Mouse (Mus musculus) right cerebral cortex, postnatal 36 days (tissue): ENCODE results near the gene Efhd1.

ENCODE experiments used
- DNase-seq, 2 experiments: peaks; one replicate each; pipeline ENCODE4 v3.0.0; 2022; ENCODE audit warnings: low spot score in 2 of 2, mixed read lengths in 1 of 2

Gene Efhd1

DNA sequence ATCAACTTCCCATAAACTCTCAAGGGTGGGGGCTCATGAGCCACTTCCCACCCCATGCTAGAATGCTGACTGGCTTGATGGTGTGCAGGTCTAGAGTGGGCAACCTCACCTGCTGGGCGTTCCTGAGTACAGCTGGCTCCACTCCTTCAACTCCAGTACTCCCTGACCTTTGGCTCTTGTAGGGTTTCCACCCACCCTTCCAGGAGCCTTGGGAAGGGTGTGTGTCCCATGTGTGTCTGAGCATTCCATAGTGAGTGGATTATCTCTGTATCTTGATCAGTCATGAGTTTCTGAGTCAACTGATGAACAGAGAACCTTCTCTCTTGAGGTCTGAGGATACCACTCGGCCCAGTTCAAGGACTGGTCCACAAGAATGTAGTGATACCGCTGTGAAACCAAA, 44.8 kb downstream of the Efhd1 start:
- DNase-seq: no peak

DNA sequence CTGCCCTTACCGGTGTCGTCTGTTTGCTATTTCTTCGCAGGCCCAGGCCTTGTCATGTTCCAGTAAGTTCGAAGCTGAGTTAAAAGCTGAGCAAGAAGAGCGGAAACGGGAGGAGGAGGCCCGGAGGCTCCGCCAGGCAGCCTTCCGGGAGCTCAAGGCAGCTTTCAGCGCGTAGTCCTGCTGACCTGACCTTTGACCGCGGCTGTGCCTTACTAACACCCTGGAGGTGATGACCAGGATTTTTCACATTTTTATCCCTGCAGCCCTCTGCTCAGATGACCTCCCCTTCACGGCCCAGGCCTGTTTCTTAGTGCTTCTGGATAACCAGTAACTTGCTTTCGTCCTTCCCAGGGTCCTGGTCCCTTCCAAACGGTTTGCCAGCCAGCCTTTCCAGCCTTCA, 45.5 kb downstream of the Efhd1 start:
- no peak for DNase-seq

DNA sequence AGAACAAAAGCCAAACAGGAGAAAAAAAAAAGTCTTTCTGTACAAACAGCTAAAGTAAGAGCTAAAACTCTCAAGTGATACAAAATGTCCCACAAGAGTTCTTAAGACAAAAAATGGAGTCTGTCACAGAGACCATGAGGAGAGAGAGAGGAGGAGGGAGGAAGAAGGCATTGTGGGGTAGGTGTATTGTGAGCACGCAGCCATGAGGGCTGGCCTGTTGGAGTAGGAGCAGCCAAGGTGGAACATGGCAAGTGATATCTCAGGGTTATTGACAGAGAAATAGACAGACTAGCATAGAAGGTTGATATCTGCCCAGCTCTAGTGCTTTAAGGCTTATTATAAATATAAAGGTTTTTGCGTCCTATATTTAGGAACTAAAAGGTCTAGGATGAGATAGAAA, 48.5 kb downstream of the Efhd1 start:
- DNase-seq: no peak

DNA sequence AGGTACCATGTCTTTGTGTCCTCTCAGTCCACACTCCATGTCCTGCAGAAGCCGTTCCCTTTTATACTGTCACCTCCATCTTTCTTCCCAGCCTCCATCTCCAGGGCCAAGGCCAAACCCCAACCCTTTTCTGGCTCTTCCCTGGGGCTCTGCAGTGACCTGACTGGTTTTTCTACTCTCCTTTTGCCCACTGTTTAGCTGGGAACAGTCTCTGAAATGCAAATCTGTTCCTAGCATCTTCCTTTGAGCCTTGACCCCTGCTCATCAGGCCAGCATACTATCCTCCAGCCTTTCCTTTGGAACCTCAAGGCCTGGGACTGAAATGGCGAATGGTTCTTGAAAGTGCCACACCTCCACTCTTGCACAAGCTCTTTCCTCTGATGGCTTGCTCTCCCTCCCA, 49.0 kb downstream of the Efhd1 start:
- DNase-seq: no peak

DNA sequence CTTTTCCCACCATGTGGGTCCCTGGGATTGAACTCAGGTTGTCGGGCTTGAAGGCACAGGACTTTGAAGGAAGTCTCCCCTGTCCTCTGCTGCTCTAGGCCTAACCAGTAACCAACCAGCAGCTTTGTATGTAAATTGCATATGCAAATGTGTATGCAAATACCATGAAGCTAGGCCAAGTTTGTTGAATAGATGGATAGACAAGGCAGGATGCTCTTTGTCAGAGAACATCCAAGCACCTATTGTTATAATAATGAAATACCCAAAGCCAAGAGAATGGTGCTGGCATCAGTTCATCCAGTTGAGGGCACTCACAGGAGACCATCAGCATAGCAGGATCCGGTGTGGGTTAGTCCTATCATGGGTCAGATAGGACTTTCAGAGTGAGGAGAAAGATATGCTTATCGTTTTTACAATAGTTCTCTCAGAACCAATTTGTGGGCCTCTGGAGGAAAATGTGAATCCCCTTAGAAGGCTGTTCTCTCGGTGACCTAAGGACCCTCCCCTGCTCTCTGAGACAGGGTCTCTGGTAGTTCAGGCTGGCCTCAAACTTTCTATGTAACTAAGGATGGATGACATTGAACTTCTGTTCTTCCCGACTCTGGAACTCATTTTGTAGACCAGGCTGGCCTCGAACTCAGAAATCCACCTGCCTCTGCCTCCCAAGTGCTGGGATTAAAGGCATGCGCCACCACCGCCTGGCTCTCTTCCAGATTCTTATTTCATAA, 49.8 kb downstream of the Efhd1 start:
- no peak for DNase-seq

DNA sequence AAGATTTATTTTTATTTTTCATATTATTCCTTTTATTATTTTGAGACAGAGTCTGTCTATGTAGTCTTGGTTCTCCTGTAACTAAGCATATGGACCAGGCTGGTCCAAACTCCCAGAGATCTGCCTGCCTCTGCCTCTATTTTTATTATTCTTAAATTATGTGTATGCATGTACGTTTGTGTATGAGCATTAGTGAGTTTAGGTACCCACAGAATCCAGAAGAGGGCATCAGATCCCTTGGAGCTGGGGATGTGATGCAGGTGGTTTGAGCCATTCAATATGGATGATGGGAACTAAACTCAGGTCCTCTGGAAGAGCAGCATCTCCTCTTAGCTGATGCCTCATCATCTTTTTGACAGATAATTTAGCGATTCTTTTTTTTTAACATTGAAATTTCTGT, 51.3 kb downstream of the Efhd1 start:
- DNase-seq: no peak

DNA sequence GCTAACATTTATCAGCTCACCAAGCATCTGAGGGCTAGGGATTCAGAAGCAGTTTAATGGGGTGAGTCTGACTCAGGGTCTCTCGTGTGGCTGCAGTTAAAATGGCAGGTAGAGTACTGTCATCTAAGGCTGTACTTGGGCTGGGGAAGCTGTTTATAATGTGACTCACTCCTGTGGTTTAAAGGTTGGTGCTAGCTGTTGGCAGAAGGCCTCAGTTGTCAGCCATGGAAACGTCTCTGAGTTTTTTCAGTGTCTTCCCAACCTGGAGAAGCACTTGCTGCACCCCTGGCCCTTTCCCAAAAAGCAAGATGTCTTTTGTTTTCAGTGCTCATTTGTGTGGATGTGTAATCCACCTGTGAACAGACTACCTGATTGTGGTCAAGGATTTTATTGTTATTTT, 51.7 kb downstream of the Efhd1 start:
- DNase-seq: no peak

DNA sequence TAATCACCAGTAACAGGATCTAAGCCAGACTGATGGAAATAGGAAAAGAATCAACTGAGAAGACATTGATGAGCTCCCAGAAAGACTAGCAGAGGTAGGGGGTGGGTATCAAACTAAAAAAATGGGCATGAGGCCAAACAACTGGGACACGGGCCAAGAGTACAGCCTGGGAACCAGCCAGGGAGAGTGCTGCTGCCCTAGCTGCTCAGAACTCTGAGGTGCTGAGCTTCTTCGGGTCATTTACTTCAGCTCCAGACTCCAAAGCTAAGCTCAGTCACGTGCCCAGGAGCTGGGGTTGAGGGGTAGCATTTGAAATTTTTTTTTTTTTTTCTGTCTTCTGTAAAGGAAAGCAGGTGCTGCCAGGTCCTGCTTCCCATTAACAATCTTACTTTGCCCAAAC, 52.5 kb downstream of the Efhd1 start:
- no peak for DNase-seq

DNA sequence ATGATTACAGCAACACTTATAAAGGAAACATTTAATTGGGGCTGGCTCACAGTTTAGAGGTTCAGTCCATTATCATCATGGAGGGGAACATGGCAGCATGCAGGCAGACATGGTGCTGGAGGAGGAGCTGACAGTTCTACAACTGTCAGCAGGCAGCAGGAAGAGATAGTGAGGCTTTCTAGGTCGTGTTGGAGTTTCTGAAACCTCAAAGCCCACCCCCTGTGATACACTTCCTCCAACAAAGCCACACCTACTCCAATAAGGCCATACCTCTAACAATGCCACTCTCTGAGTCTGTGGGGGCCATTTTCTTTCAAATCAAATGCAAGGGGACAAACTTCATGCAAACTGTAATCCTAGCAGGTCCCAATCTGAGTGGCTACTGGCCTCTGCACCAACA, 56.9 kb downstream of the Efhd1 start:
- no peak for DNase-seq

DNA sequence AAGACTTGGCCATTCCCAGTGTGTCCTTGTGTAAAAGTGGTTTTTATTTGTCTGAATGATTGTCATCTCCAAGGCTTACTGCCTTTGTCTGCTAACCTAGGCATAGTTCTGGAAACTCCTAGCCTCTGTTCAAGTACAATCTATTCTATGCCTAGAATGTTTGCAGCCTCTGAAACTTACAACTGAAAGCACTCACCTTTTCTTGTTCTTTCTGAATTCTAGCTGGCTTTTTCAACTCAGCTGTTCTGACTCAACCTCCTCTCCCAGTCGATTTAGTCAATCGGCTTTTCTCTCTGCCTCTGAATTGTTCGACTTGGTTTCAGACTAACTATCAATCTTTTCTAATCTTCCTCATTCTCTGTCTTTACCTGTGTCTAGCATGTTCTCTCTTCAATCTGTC, 58.6 kb downstream of the Efhd1 start:
- no peak for DNase-seq

DNA sequence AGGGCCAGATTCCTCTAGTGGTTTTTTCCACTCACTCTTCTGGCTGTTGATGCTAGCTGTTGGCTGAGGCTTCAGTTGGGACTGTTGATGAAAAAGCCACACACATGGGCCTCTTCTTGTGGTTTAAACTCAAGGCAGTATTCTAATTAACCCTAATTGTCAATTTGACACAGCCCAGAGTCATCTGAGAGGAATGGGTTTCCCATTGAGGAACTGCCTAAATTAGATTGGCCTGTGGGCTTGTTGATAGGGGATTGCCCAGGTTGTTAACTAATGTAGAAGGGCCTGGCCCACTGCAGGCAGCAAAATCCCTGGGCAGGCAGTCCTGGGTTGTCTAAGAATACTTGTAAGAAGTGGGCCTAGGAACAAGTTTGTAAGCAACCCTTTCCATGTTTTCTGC, 60.5 kb downstream of the Efhd1 start:
- no peak for DNase-seq

DNA sequence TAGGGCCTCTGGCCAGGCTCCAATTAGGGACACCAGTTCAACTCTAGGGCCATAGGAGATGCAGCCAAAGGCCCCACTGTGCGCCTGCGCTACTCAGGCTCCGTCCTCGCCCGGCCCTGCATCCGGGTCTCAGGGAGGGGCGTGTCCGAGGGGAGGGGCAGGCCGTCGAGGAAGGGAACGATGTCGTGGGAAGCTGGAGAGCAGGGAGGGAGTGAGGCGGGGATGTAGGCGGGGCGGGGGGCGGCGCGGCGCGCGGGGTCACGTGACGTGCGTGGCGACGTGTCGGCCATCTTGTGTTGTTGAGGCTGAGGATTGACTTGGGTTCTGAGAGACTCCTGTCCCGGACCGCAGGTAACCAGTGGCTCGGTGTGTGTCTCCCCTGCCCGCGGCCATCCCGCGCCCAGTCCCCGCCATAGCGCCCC, 62.6 kb downstream of the Efhd1 start, which contains the start of gene Gigyf2:
Gigyf2 (plus strand) TSS at position 257 of the 422 bp plus-strand sequence.
- peak; percentile 91 for DNase-seq

DNA sequence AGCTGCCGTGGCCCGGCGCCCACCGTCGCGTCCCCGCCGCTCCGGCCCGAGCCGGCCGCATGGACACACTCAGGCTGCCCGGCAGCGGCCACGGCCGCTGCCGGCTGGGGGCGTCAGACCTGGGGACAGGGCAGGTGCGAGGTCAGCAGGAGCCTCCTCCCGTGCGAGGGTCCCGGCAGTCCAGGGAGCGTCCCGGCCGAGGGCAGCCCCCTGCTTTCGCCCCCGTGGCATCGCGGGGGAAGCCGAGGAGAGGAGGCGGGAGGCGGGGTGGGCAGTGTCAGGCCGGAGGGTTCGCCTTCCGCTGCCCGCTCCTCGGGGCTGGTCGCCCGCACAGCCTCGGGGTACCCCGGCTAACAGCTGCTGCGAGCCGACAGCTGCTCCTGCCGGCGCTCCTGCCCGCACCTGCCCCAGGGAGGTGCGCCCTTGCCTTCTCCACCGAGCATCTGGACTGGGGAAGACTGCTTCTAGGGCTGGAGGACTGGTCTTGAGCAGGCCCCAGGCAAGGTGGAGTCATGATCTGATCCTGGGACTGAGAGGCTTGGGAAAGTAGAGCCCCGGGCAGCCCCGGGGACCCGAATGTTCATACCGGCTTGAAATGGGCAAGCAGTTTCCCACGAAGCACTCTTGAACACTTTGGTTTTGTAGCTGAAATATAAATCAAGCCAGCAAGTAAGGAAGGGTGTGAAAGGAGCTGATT, 63.1 kb downstream of the Efhd1 start:
- DNase-seq: peak; percentile 9 to 14

DNA sequence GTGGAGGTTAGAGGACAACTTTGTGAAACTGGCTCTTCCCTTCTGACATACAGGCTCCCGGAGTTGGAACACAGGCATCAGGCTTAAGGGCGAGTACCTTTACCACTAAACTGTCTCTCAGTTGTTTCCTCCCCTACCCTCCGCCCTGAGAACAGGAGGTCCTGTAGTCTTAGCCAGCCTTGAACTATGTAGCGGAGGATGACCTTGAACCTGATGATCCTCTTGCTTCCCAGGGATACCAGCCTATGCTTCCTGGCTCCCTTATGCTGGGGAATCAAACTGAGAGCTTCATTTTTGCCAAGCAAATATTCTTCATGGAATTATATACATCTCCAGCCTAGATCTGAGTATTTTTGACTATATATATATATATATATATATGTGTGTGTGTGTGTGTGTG, 67.6 kb downstream of the Efhd1 start:
- DNase-seq: no peak

DNA sequence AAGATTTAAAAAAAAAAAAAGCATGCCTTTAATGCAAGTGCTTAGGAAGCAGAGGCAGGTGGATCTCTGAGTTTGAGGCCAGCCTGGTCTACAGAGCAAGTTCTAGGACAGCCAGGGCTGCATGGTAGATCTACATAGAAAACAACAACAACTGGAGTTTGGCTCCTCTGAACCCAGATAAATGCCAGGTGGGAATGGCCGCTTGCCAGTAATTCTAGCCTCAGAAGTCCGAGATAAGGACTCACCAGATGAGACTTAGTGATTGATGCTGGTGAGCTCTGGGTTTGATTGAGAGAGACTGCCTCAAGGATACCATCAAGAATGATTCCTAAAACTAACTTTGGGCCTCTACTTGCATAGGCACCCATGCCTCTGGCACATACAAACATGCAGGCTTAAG, 86.4 kb downstream of the Efhd1 start:
- no peak for DNase-seq

DNA sequence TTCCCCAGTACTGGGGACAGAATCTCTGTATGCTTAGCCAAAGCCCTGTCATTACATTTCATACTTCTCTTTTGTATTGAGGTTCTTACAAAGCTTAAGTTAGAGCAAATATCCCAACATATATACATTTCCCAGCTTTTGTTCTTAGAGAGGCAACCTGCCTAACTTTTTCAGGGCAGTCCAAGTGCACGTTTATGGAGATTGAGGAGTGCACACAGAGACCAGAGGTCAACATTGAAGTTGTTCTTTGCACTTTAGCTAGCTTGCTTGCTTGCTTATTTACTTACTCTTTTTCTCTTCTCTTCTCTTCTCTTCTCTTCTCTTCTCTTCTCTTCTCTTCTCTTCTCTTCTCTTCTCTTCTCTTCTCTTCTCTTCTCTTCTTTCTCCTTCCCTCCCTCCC, 96.1 kb downstream of the Efhd1 start:
- DNase-seq: no peak
